20 mouse cellular contexts compared by ENCODE assay signal in the genomic region with DNA sequence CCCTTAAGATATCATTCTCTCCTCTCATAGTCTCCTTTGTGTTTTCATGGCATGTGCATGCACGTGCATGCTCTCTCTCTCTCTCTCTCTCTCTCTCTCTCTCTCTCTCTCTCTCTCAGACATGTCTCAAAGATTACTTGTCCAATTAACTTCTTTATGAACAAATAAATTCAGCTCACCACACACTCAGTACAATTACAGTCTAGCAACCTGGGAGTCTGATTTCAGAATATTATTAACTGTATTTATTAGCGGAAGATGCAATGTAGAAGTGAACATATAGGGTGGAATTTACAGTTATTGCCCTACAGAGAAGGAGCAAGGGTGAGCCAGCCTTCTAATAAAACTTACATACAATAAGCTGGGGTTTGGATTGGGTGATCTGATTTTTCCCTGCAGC.
DNase-seq lines count a peak whose midpoint lies in the region; ATAC-seq lines count a peak whose summit lies in the region.
"Had no signal": no experiment of that assay in that cellular context is flagged by ENCODE, and none has a peak within 500 bp of the region (broad histone marks: within the 10 kb centered on the region; RNA-seq: fewer than 3 reads in every experiment).

No protein-coding gene starts in this region.

- DNase-seq in hindbrain, embryonic 14.5 days (ENCODE audit: low spot score) = no peak
- no peak for DNase-seq in hindbrain, embryonic 11.5 days (ENCODE audit: low spot score)
- DNase-seq in MN1 (ENCODE audit: low spot score) = no peak
- DNase-seq: adrenal gland, adult 2 months; adrenal gland, postnatal 25 days; cerebellum, adult 18-20 months; cerebellum, adult 9-11 months; cerebellum, postnatal 36 days; forebrain, postnatal 0 days; gastrocnemius, postnatal 14 days; heart, adult 2 months; heart, postnatal 14 days had no signal

- no peak overlapping the region for H3K4me3 ChIP-seq in hindbrain, embryonic 14.5 days (replicated peaks; ENCODE audit: low read length)
- H3K4me3 ChIP-seq in hindbrain, embryonic 11.5 days (ENCODE audit: low read depth, low read length) = no peak overlapping the region
- no peak overlapping the region for H3K4me3 ChIP-seq in midbrain, embryonic 15.5 days
- no peak overlapping the region for H3K4me3 ChIP-seq in midbrain, embryonic 16.5 days (ENCODE audit: low read depth, low read length)
- no peak overlapping the region for H3K4me3 ChIP-seq in neural tube, embryonic 13.5 days
- H3K4me3 ChIP-seq: embryonic facial prominence, embryonic 10.5 days; forebrain, embryonic 13.5 days; heart, adult 2 months; heart, embryonic 15.5 days had no signal

- H3K4me1 ChIP-seq in hindbrain, embryonic 14.5 days (replicated peaks; ENCODE audit: control insufficient read depth, insufficient read depth, low read length) = peaks cover 17% of the 10 kb centered on the region; the same call in 1 of the 2 replicates
- no peaks in the 10 kb centered on the region for H3K4me1 ChIP-seq in hindbrain, embryonic 11.5 days (replicated peaks; ENCODE audit: control insufficient read depth, insufficient read depth, low read length)
- H3K4me1 ChIP-seq in midbrain, embryonic 15.5 days = no peaks in the 10 kb centered on the region
- peaks cover 9% of the 10 kb centered on the region; the same call in 1 of the 2 replicates for H3K4me1 ChIP-seq in midbrain, embryonic 16.5 days (ENCODE audit: control insufficient read depth, insufficient read depth, low read length)
- peaks cover 29% of the 10 kb centered on the region for H3K4me1 ChIP-seq in neural tube, embryonic 13.5 days (replicated peaks)
- H3K4me1 ChIP-seq: embryonic facial prominence, embryonic 10.5 days; forebrain, embryonic 13.5 days; heart, embryonic 15.5 days had no signal

- H3K9ac ChIP-seq in hindbrain, embryonic 14.5 days = no peak overlapping the region
- H3K9ac ChIP-seq in hindbrain, embryonic 11.5 days (ENCODE audit: low read depth, low read length) = no peak overlapping the region
- H3K9ac ChIP-seq in midbrain, embryonic 15.5 days = no peak overlapping the region
- no peak overlapping the region for H3K9ac ChIP-seq in midbrain, embryonic 16.5 days (ENCODE audit: low read depth, low read length)
- no peak overlapping the region for H3K9ac ChIP-seq in neural tube, embryonic 13.5 days
- H3K9ac ChIP-seq: forebrain, embryonic 13.5 days; forebrain, postnatal 0 days; heart, embryonic 15.5 days had no signal

- 53% methylated on average over 2 of the region's 2 CpGs for WGBS in hindbrain, embryonic 14.5 days
- WGBS in hindbrain, embryonic 11.5 days = 69% methylated on average over 2 of the region's 2 CpGs
- WGBS in midbrain, embryonic 15.5 days = 50% methylated on average over 2 of the region's 2 CpGs
- WGBS in midbrain, embryonic 16.5 days = 65% methylated on average over 2 of the region's 2 CpGs
- WGBS in neural tube, embryonic 13.5 days = 44% methylated on average over 2 of the region's 2 CpGs

- no peaks in the 10 kb centered on the region for H3K36me3 ChIP-seq in hindbrain, embryonic 14.5 days (replicated peaks; ENCODE audit: control insufficient read depth, insufficient read depth)
- H3K36me3 ChIP-seq in hindbrain, embryonic 11.5 days (ENCODE audit: control insufficient read depth, insufficient read depth, low read length) = no peaks in the 10 kb centered on the region
- no peaks in the 10 kb centered on the region for H3K36me3 ChIP-seq in midbrain, embryonic 15.5 days (replicated peaks)
- no peaks in the 10 kb centered on the region for H3K36me3 ChIP-seq in midbrain, embryonic 16.5 days (ENCODE audit: control insufficient read depth, insufficient read depth, low read length)
- H3K36me3 ChIP-seq in neural tube, embryonic 13.5 days = no peaks in the 10 kb centered on the region
- H3K36me3 ChIP-seq: embryonic facial prominence, embryonic 10.5 days; heart, embryonic 15.5 days had no signal

- H3K4me2 ChIP-seq in hindbrain, embryonic 14.5 days (replicated peaks) = no peak overlapping the region
- no peak overlapping the region for H3K4me2 ChIP-seq in hindbrain, embryonic 11.5 days (replicated peaks; ENCODE audit: low read depth, low read length)
- no peak overlapping the region for H3K4me2 ChIP-seq in midbrain, embryonic 15.5 days
- H3K4me2 ChIP-seq in midbrain, embryonic 16.5 days (ENCODE audit: low read length) = no peak overlapping the region
- H3K4me2 ChIP-seq in neural tube, embryonic 13.5 days = no peak overlapping the region
- H3K4me2 ChIP-seq: forebrain, embryonic 13.5 days; heart, embryonic 11.5 days; heart, embryonic 15.5 days had no signal

- no peaks in the 10 kb centered on the region for H3K27me3 ChIP-seq in hindbrain, embryonic 14.5 days (ENCODE audit: control insufficient read depth, insufficient read depth, low read length)
- no peaks in the 10 kb centered on the region for H3K27me3 ChIP-seq in hindbrain, embryonic 11.5 days (ENCODE audit: control insufficient read depth, insufficient read depth, low read length)
- H3K27me3 ChIP-seq in midbrain, embryonic 15.5 days (replicated peaks) = no peaks in the 10 kb centered on the region
- H3K27me3 ChIP-seq in midbrain, embryonic 16.5 days (ENCODE audit: control insufficient read depth, insufficient read depth, low read depth, low read length) = no peaks in the 10 kb centered on the region
- no peaks in the 10 kb centered on the region for H3K27me3 ChIP-seq in neural tube, embryonic 13.5 days
- H3K27me3 ChIP-seq: CH12.LX; forebrain, embryonic 13.5 days; heart, embryonic 15.5 days had no signal

- H3K27ac ChIP-seq in hindbrain, embryonic 14.5 days = 0 out of 2 replicates have a peak overlapping the region, but pooled peaks have one; percentile 29
- no peak overlapping the region for H3K27ac ChIP-seq in hindbrain, embryonic 11.5 days (ENCODE audit: low read depth, low read length)
- 0 out of 2 replicates have a peak overlapping the region, but pooled peaks have one; percentile 25 for H3K27ac ChIP-seq in midbrain, embryonic 15.5 days
- H3K27ac ChIP-seq in midbrain, embryonic 16.5 days (ENCODE audit: low read length) = no peak overlapping the region; the same call in 1 of the 2 replicates
- peak overlapping the region; percentile 83 for H3K27ac ChIP-seq in neural tube, embryonic 13.5 days (replicated peaks)
- H3K27ac ChIP-seq: embryonic facial prominence, embryonic 10.5 days; forebrain, embryonic 13.5 days; heart, adult 2 months; heart, embryonic 15.5 days had no signal

- H3K9me3 ChIP-seq in hindbrain, embryonic 14.5 days (ENCODE audit: control insufficient read depth, low read length) = no peaks in the 10 kb centered on the region
- H3K9me3 ChIP-seq in hindbrain, embryonic 11.5 days (ENCODE audit: control insufficient read depth, low read length) = no peaks in the 10 kb centered on the region
- H3K9me3 ChIP-seq in midbrain, embryonic 15.5 days = no peaks in the 10 kb centered on the region
- no peaks in the 10 kb centered on the region for H3K9me3 ChIP-seq in midbrain, embryonic 16.5 days (replicated peaks; ENCODE audit: control insufficient read depth, low read length, poor library complexity, severe bottlenecking)
- no peaks in the 10 kb centered on the region for H3K9me3 ChIP-seq in neural tube, embryonic 13.5 days
- H3K9me3 ChIP-seq: embryonic facial prominence, embryonic 10.5 days; forebrain, embryonic 13.5 days; heart, embryonic 15.5 days had no signal

- peak; percentile 44; the same call in 1 of the 2 replicates for ATAC-seq in hindbrain, embryonic 14.5 days (ENCODE audit: low FRiP score)
- ATAC-seq in hindbrain, embryonic 11.5 days (ENCODE audit: low FRiP score) = no peak
- ATAC-seq in midbrain, embryonic 15.5 days (replicated peaks) = peak; percentile 29
- ATAC-seq in midbrain, embryonic 16.5 days = no peak; the same call in 1 of the 2 replicates
- peak; percentile 64 for ATAC-seq in neural tube, embryonic 13.5 days (ENCODE audit: low read depth)
- ATAC-seq: forebrain, embryonic 13.5 days; forebrain, postnatal 0 days had no signal

Comparison
In these comparisons a context has a peak if more than half of its experiments do, and no peak if none do; other contexts are left out.
1. ATAC-seq: peak in hindbrain, embryonic 14.5 days (single experiment), midbrain, embryonic 15.5 days (single experiment) and neural tube, embryonic 13.5 days (single experiment); none in hindbrain, embryonic 11.5 days (single experiment) and midbrain, embryonic 16.5 days (single experiment).
2. H3K27ac ChIP-seq: peak in hindbrain, embryonic 14.5 days (single experiment), midbrain, embryonic 15.5 days (single experiment) and neural tube, embryonic 13.5 days (single experiment); none in hindbrain, embryonic 11.5 days (single experiment) and midbrain, embryonic 16.5 days (single experiment).